In genomic region chr13:69641017-69641416, GRCm38 (mm10) we compare ENCODE assay signal across 24 mouse cellular contexts. TPM values are rescaled to one million over a fixed set of nuclear protein-coding genes. Genes with fewer than 3 reads are reported as not detected.
A peak's percentile ranks its signal among the peaks of the same experiment; 100 is the strongest.
DNase-seq lines count a peak whose midpoint lies in the region; ATAC-seq and TF ChIP-seq lines count a peak whose summit lies in the region.
"Had no signal": no experiment of that assay in that cellular context is flagged by ENCODE, and none has a peak within 500 bp of the region (broad histone marks: within the 10 kb centered on the region; RNA-seq: fewer than 3 reads in every experiment).

No protein-coding gene starts in this region.

- 80% methylated on average over 3 of the region's 3 CpGs for WGBS in kidney, embryonic 15.5 days
- WGBS in liver, embryonic 11.5 days, result 80% methylated on average over 3 of the region's 3 CpGs
- 76% methylated on average over 3 of the region's 3 CpGs for WGBS in liver, postnatal 0 days (ENCODE audit: insufficient replicate concordance)

- in situ Hi-C loops in CH12.LX (cut with MboI; ENCODE audit: low pct_ligation_motif_present, low pct_unique_long_range_greater_than_20kb, low sequenced_read_pairs), result no loop called here

- no peak for TF ChIP-seq RAD21 in CH12.LX (IDR thresholded peaks at IDR 0.05; ENCODE audit: low read depth, low read length)

- no peaks in the 10 kb centered on the region for H3K9me3 ChIP-seq in kidney, embryonic 15.5 days (replicated peaks)
- no peaks in the 10 kb centered on the region for H3K9me3 ChIP-seq in liver, embryonic 11.5 days (ENCODE audit: control insufficient read depth, low read length)
- no peaks in the 10 kb centered on the region for H3K9me3 ChIP-seq in liver, postnatal 0 days (ENCODE audit: low read length)
- no peaks in the 10 kb centered on the region for H3K9me3 ChIP-seq in CH12.LX (replicated peaks; ENCODE audit: low read length)
- H3K9me3 ChIP-seq: embryonic facial prominence, embryonic 13.5 days; embryonic facial prominence, embryonic 15.5 days; forebrain, embryonic 10.5 days; forebrain, embryonic 12.5 days had no signal

- no peak for TF ChIP-seq POLR2A in CH12.LX (IDR thresholded peaks at IDR 0.05; ENCODE audit: low read depth, low read length)

- TF ChIP-seq EP300 in liver, postnatal 0 days (IDR thresholded peaks at IDR 0.05; ENCODE audit: low read depth), result no peak
- no peak for TF ChIP-seq EP300 in CH12.LX (IDR thresholded peaks at IDR 0.05; ENCODE audit: low read length)

- H3K27ac ChIP-seq in kidney, embryonic 15.5 days, result no peak overlapping the region
- no peak overlapping the region for H3K27ac ChIP-seq in liver, embryonic 11.5 days (ENCODE audit: low read depth, low read length)
- no peak overlapping the region for H3K27ac ChIP-seq in liver, postnatal 0 days (ENCODE audit: low read depth)
- H3K27ac ChIP-seq in CH12.LX (ENCODE audit: insufficient read depth, low read depth), result no peak overlapping the region
- H3K27ac ChIP-seq: embryonic facial prominence, embryonic 13.5 days; embryonic facial prominence, embryonic 15.5 days; forebrain, embryonic 10.5 days; forebrain, embryonic 12.5 days had no signal

- no peak for TF ChIP-seq CTCF in liver, postnatal 0 days (IDR thresholded peaks at IDR 0.05; ENCODE audit: low read depth)
- no peak for TF ChIP-seq CTCF in CH12.LX (conservative IDR thresholded peaks at IDR 0.05 in 1 of 2, IDR thresholded peaks at IDR 0.05 in 1 of 2; ENCODE audit: low read depth in 2 of 2, low read length in 2 of 2)

- no peak for ATAC-seq in kidney, embryonic 15.5 days (replicated peaks; ENCODE audit: low FRiP score)
- no peak for ATAC-seq in liver, embryonic 11.5 days (replicated peaks; ENCODE audit: low FRiP score)
- no peak for ATAC-seq in liver, postnatal 0 days
- ATAC-seq: CD4-positive, CD25-positive, alpha-beta regulatory T cell, adult 4 months; forebrain, embryonic 14.5 days had no signal

- dilution Hi-C loops in CH12.LX (cut with MboI; ENCODE audit: extremely low pct_ligation_motif_present, extremely low pct_unique_long_range_greater_than_20kb, low sequenced_read_pairs), result no loop called here

- no peaks in the 10 kb centered on the region for H3K27me3 ChIP-seq in kidney, embryonic 15.5 days
- no peaks in the 10 kb centered on the region for H3K27me3 ChIP-seq in liver, embryonic 11.5 days (replicated peaks; ENCODE audit: control insufficient read depth, insufficient read depth, low read length)
- H3K27me3 ChIP-seq in liver, postnatal 0 days (ENCODE audit: insufficient read depth, low read length), result no peaks in the 10 kb centered on the region
- no peaks in the 10 kb centered on the region for H3K27me3 ChIP-seq in CH12.LX (replicated peaks)
- H3K27me3 ChIP-seq: embryonic facial prominence, embryonic 13.5 days; embryonic facial prominence, embryonic 15.5 days; forebrain, embryonic 12.5 days had no signal

- H3K79me2 ChIP-seq in CH12.LX (replicated peaks; ENCODE audit: control insufficient read depth, extremely low read depth, insufficient read depth, poor library complexity, severe bottlenecking), result no peaks in the 10 kb centered on the region

- peak; percentile 48 for DNase-seq in heart, adult 11 months
- DNase-seq in heart, adult 8-10 months (ENCODE audit: low spot score), result no peak
- DNase-seq in kidney, adult 18-20 months, result peak; percentile 1
- DNase-seq in liver, embryonic 11.5 days (ENCODE audit: low spot score), result peak; percentile 26
- DNase-seq in liver, postnatal 0 days, result no peak
- no peak for DNase-seq in CH12.LX (ENCODE audit: extremely low read depth)
- DNase-seq: adrenal gland, adult 2 months; adrenal gland, postnatal 25 days; B cell, adult 2 months; cerebellum, adult 11 months; cerebellum, adult 18-20 months; cerebellum, adult 8-10 months; cerebellum, adult 9-11 months; cerebellum, postnatal 14 days; cerebellum, postnatal 36 days; embryo, embryonic 11 days had no signal

- H3K4me3 ChIP-seq in kidney, embryonic 15.5 days (replicated peaks), result no peak overlapping the region
- H3K4me3 ChIP-seq in liver, embryonic 11.5 days (ENCODE audit: low read depth, low read length), result no peak overlapping the region
- H3K4me3 ChIP-seq in liver, postnatal 0 days (ENCODE audit: low read depth, low read length), result no peak overlapping the region
- H3K4me3 ChIP-seq in CH12.LX (replicated peaks in 1 of 3; ENCODE audit: low read depth in 2 of 3, low read length in 2 of 3, poor library complexity in 1 of 3), result no peak overlapping the region
- H3K4me3 ChIP-seq: embryonic facial prominence, embryonic 13.5 days; embryonic facial prominence, embryonic 15.5 days; erythroblast, embryonic 14.5 days; forebrain, embryonic 10.5 days; forebrain, embryonic 12.5 days had no signal

- H3K9ac ChIP-seq in kidney, embryonic 15.5 days, result no peak overlapping the region
- H3K9ac ChIP-seq in liver, embryonic 11.5 days (ENCODE audit: low read depth, low read length), result no peak overlapping the region
- no peak overlapping the region for H3K9ac ChIP-seq in liver, postnatal 0 days (replicated peaks)
- H3K9ac ChIP-seq in CH12.LX (ENCODE audit: insufficient read depth, low read depth), result no peak overlapping the region
- H3K9ac ChIP-seq: embryonic facial prominence, embryonic 13.5 days; embryonic facial prominence, embryonic 15.5 days; forebrain, embryonic 12.5 days had no signal

- H3K36me3 ChIP-seq in kidney, embryonic 15.5 days, result peaks cover 47% of the 10 kb centered on the region
- H3K36me3 ChIP-seq in liver, embryonic 11.5 days (ENCODE audit: control insufficient read depth, insufficient read depth, low read length), result peaks cover 6% of the 10 kb centered on the region
- peaks cover 10% of the 10 kb centered on the region; the same call in 1 of the 2 replicates for H3K36me3 ChIP-seq in liver, postnatal 0 days (replicated peaks; ENCODE audit: insufficient read depth, low read length)
- H3K36me3 ChIP-seq in CH12.LX (replicated peaks in 1 of 2; ENCODE audit: control insufficient read depth in 1 of 2, insufficient read depth in 1 of 2, low read length in 1 of 2), result peaks cover 46 to 75% of the 10 kb centered on the region in 2 experiments

- no peaks in the 10 kb centered on the region for H3K4me1 ChIP-seq in kidney, embryonic 15.5 days
- H3K4me1 ChIP-seq in liver, embryonic 11.5 days (replicated peaks; ENCODE audit: control insufficient read depth, insufficient read depth, low read length), result no peaks in the 10 kb centered on the region
- 0 out of 2 replicates have a peak, but pooled peaks cover 3% of the 10 kb centered on the region for H3K4me1 ChIP-seq in liver, postnatal 0 days (ENCODE audit: insufficient read depth)
- peaks cover 10 to 20% of the 10 kb centered on the region in 2 experiments for H3K4me1 ChIP-seq in CH12.LX (ENCODE audit: control insufficient read depth in 1 of 2, insufficient read depth in 2 of 2)
- H3K4me1 ChIP-seq: embryonic facial prominence, embryonic 13.5 days; embryonic facial prominence, embryonic 15.5 days; forebrain, embryonic 10.5 days; forebrain, embryonic 12.5 days had no signal

- no peak overlapping the region for H3K4me2 ChIP-seq in kidney, embryonic 15.5 days
- no peak overlapping the region for H3K4me2 ChIP-seq in liver, embryonic 11.5 days
- no peak overlapping the region for H3K4me2 ChIP-seq in liver, postnatal 0 days (ENCODE audit: low read depth, low read length)
- H3K4me2 ChIP-seq in CH12.LX (ENCODE audit: insufficient read depth, low read depth, poor library complexity, severe bottlenecking), result no peak overlapping the region
- H3K4me2 ChIP-seq: embryonic facial prominence, embryonic 13.5 days; embryonic facial prominence, embryonic 15.5 days; forebrain, embryonic 12.5 days had no signal

TF ChIP-seq in CH12.LX, 34 proteins besides CTCF, POLR2A, EP300 and RAD21:
- peak; percentile 66 for TF ChIP-seq POLR2AphosphoS2 (IDR thresholded peaks at IDR 0.05; ENCODE audit: low read depth, low read length)
- TF ChIP-seq MEF2A (IDR thresholded peaks at IDR 0.05; ENCODE audit: borderline replicate concordance, low read depth, low read length), result no peak

RNA-seq across cellular contexts. Expression of gene Srd5a1, which starts 29.8 kb away (rescaled TPM):
- total RNA-seq in heart, adult 8-10 months (2022), result 1 to 10 TPM in 1 of 4 experiments, under 1 TPM in 3; 0.38 to 1.8 (median 0.71) TPM
- 22.9 and 26.5 TPM in 2 replicates for polyA plus RNA-seq in kidney, embryonic 15.5 days (2015; fragmentation: Nextera tagmentation; extraction: Ambion mirVana)
- polyA plus RNA-seq in liver, embryonic 11.5 days (2014; fragmentation: Nextera tagmentation; extraction: Ambion mirVana), result 9.9 and 10.3 TPM in 2 replicates
- polyA plus RNA-seq in liver, postnatal 0 days (2015; fragmentation: Nextera tagmentation; extraction: Ambion mirVana), result 4.7 and 5.2 TPM in 2 replicates
- total RNA-seq in CH12.LX (2012; rRNA removed) (0.84 and 2.3 TPM in 2 replicates), CH12.LX (2014; rRNA removed) (1.4 and 2.4 TPM in 2 replicates)
- polyA plus RNA-seq in CH12.LX (2012; ENCODE audit: insufficient read length, low read depth), result 1.2 and 1.4 TPM in 2 replicates

Comparison
In these comparisons a context has a peak if more than half of its experiments do, and no peak if none do; other contexts are left out.
1. DNase-seq: peak in heart, adult 11 months (single experiment), kidney, adult 18-20 months (single experiment) and liver, embryonic 11.5 days (single experiment); none in heart, adult 8-10 months (single experiment), liver, postnatal 0 days (single experiment) and CH12.LX (single experiment).